In genomic region chr8:106320002-106320401, GRCm38 (mm10) we compare ENCODE assay signal across 24 mouse cellular contexts. TPM values are rescaled to one million over a fixed set of nuclear protein-coding genes. Genes with fewer than 3 reads are reported as not detected.
DNase-seq lines count a peak whose midpoint lies in the region; ATAC-seq lines count a peak whose summit lies in the region.
"Had no signal": no experiment of that assay in that cellular context is flagged by ENCODE, and none has a peak within 500 bp of the region (broad histone marks: within the 10 kb centered on the region; RNA-seq: fewer than 3 reads in every experiment).

No protein-coding gene starts in this region.

- H3K27ac ChIP-seq in hindbrain, embryonic 15.5 days (replicated peaks): 0 out of 2 replicates have a peak overlapping the region, but pooled peaks have one; percentile 5
- H3K27ac ChIP-seq in hindbrain, embryonic 14.5 days: no peak overlapping the region
- no peak overlapping the region for H3K27ac ChIP-seq in forebrain, embryonic 15.5 days (replicated peaks)
- H3K27ac ChIP-seq: embryonic facial prominence, embryonic 12.5 days; hindbrain, embryonic 10.5 days; intestine, embryonic 15.5 days; liver, embryonic 13.5 days; midbrain, embryonic 12.5 days; stomach, embryonic 15.5 days had no signal

- no peak overlapping the region for H3K4me2 ChIP-seq in hindbrain, embryonic 15.5 days
- H3K4me2 ChIP-seq in hindbrain, embryonic 14.5 days (replicated peaks): no peak overlapping the region
- no peak overlapping the region for H3K4me2 ChIP-seq in forebrain, embryonic 15.5 days (replicated peaks)
- H3K4me2 ChIP-seq: embryonic facial prominence, embryonic 12.5 days; heart, embryonic 11.5 days; intestine, embryonic 15.5 days; liver, embryonic 13.5 days; midbrain, embryonic 12.5 days; stomach, embryonic 15.5 days had no signal

- H3K27me3 ChIP-seq in hindbrain, embryonic 15.5 days: no peaks in the 10 kb centered on the region
- no peaks in the 10 kb centered on the region for H3K27me3 ChIP-seq in hindbrain, embryonic 14.5 days (ENCODE audit: control insufficient read depth, insufficient read depth, low read length)
- no peaks in the 10 kb centered on the region for H3K27me3 ChIP-seq in forebrain, embryonic 15.5 days
- H3K27me3 ChIP-seq: intestine, embryonic 15.5 days; liver, embryonic 13.5 days; midbrain, embryonic 12.5 days; stomach, embryonic 15.5 days had no signal

- H3K9ac ChIP-seq in hindbrain, embryonic 15.5 days: no peak overlapping the region
- H3K9ac ChIP-seq in hindbrain, embryonic 14.5 days: no peak overlapping the region
- H3K9ac ChIP-seq in forebrain, embryonic 15.5 days (replicated peaks): no peak overlapping the region
- H3K9ac ChIP-seq: embryonic facial prominence, embryonic 12.5 days; intestine, embryonic 15.5 days; liver, embryonic 13.5 days; midbrain, embryonic 12.5 days; stomach, embryonic 15.5 days had no signal

- no peaks in the 10 kb centered on the region for H3K9me3 ChIP-seq in hindbrain, embryonic 15.5 days
- H3K9me3 ChIP-seq in hindbrain, embryonic 14.5 days (ENCODE audit: control insufficient read depth, low read length): no peaks in the 10 kb centered on the region
- no peaks in the 10 kb centered on the region for H3K9me3 ChIP-seq in forebrain, embryonic 15.5 days
- H3K9me3 ChIP-seq: embryonic facial prominence, embryonic 12.5 days; hindbrain, embryonic 10.5 days; intestine, embryonic 15.5 days; liver, embryonic 13.5 days; midbrain, embryonic 12.5 days; stomach, embryonic 15.5 days had no signal

- H3K4me3 ChIP-seq in hindbrain, embryonic 15.5 days: no peak overlapping the region
- no peak overlapping the region for H3K4me3 ChIP-seq in hindbrain, embryonic 14.5 days (replicated peaks; ENCODE audit: low read length)
- H3K4me3 ChIP-seq in forebrain, embryonic 15.5 days: no peak overlapping the region
- H3K4me3 ChIP-seq: embryonic facial prominence, embryonic 12.5 days; hindbrain, embryonic 10.5 days; intestine, embryonic 15.5 days; liver, embryonic 13.5 days; midbrain, embryonic 12.5 days; stomach, embryonic 15.5 days had no signal

- no peaks in the 10 kb centered on the region for H3K36me3 ChIP-seq in hindbrain, embryonic 15.5 days
- no peaks in the 10 kb centered on the region for H3K36me3 ChIP-seq in hindbrain, embryonic 14.5 days (replicated peaks; ENCODE audit: control insufficient read depth, insufficient read depth)
- no peaks in the 10 kb centered on the region for H3K36me3 ChIP-seq in forebrain, embryonic 15.5 days
- H3K36me3 ChIP-seq: embryonic facial prominence, embryonic 12.5 days; hindbrain, embryonic 10.5 days; intestine, embryonic 15.5 days; liver, embryonic 13.5 days; midbrain, embryonic 12.5 days; stomach, embryonic 15.5 days had no signal

- WGBS in hindbrain, embryonic 15.5 days: 55% methylated on average over 6 of the region's 6 CpGs
- 50% methylated on average over 6 of the region's 6 CpGs for WGBS in hindbrain, embryonic 14.5 days
- 71% methylated on average over 6 of the region's 6 CpGs for WGBS in forebrain, embryonic 15.5 days

- H3K4me1 ChIP-seq in hindbrain, embryonic 15.5 days (replicated peaks): peaks cover 34% of the 10 kb centered on the region
- peaks cover 23% of the 10 kb centered on the region for H3K4me1 ChIP-seq in hindbrain, embryonic 14.5 days (replicated peaks; ENCODE audit: control insufficient read depth, insufficient read depth, low read length)
- peaks cover 28% of the 10 kb centered on the region for H3K4me1 ChIP-seq in forebrain, embryonic 15.5 days
- H3K4me1 ChIP-seq: embryonic facial prominence, embryonic 12.5 days; liver, embryonic 13.5 days had no signal

- ATAC-seq in hindbrain, embryonic 15.5 days (ENCODE audit: low FRiP score, low read depth): no peak; the same call in 1 of the 2 replicates
- no peak for ATAC-seq in hindbrain, embryonic 14.5 days (ENCODE audit: low FRiP score)
- ATAC-seq in forebrain, embryonic 15.5 days (replicated peaks): no peak
- ATAC-seq: intestine, embryonic 15.5 days had no signal

- no peak for DNase-seq in hindbrain, embryonic 14.5 days (ENCODE audit: low spot score)
- DNase-seq in brain, adult 2 months (ENCODE audit: low read depth, low spot score): peak; percentile 85
- peak; percentile 60 to 72 for DNase-seq in cerebellum, adult 18-20 months
- DNase-seq in cerebellum, postnatal 14 days: peak; percentile 47 to 76
- no peak for DNase-seq in yolk sac, embryonic 10.5 days (ENCODE audit: low spot score)
- DNase-seq in testis, postnatal 14 days (ENCODE audit: low spot score): no peak
- DNase-seq: adrenal gland, adult 2 months; heart, postnatal 10 days; kidney, adult 8-10 months; kidney, postnatal 10 days; liver, embryonic 13.5 days; lung, adult 2 months; lung, postnatal 14 days; right cerebral cortex, postnatal 4 days; thymus, adult 18-20 months; thymus, postnatal 36 days had no signal

RNA-seq across cellular contexts. Expression of gene Smpd3, which starts 17.8 kb away (rescaled TPM):
- 52.6 and 57.8 TPM in 2 replicates for polyA plus RNA-seq in hindbrain, embryonic 15.5 days (2015; fragmentation: Nextera tagmentation; extraction: Ambion mirVana)
- 46.7 and 47.1 TPM in 2 replicates for polyA plus RNA-seq in hindbrain, embryonic 14.5 days (2014; fragmentation: Nextera tagmentation; extraction: Ambion mirVana)
- 47.4 and 49.3 TPM in 2 replicates for polyA plus RNA-seq in forebrain, embryonic 15.5 days (2015; fragmentation: Nextera tagmentation; extraction: Ambion mirVana)

Comparison
In these comparisons a context has a peak if more than half of its experiments do, and no peak if none do; other contexts are left out.
1. DNase-seq: peak in brain, adult 2 months (single experiment), cerebellum, adult 18-20 months (2 of 2) and cerebellum, postnatal 14 days (2 of 2); none in hindbrain, embryonic 14.5 days (single experiment), yolk sac, embryonic 10.5 days (single experiment) and testis, postnatal 14 days (single experiment).